ENCODE assay signal across 8 mouse cellular contexts in genomic region chr2:161107236-161107635, GRCm38 (mm10). TPM values are rescaled to one million over a fixed set of nuclear protein-coding genes. Genes with fewer than 3 reads are reported as not detected.
DNase-seq lines count a peak whose midpoint lies in the region; ATAC-seq and TF ChIP-seq lines count a peak whose summit lies in the region.

No protein-coding gene starts in this region.

- no peak for DNase-seq in gastrocnemius, adult 2 months
- no peak for DNase-seq in gastrocnemius, adult 8-10 months (ENCODE audit: low spot score in 2 of 2)
- no peak for DNase-seq in right cerebral cortex, postnatal 4 days
- no peak for DNase-seq in thymus, postnatal 10 days (ENCODE audit: low spot score in 2 of 2)
- no peak for DNase-seq in thymus, postnatal 4 days

- H3K4me2 ChIP-seq in limb, embryonic 15.5 days, result peak overlapping the region; percentile 61

- peak overlapping the region; percentile 98 for H3K4me3 ChIP-seq in gastrocnemius, adult 2 months
- peak overlapping the region; percentile 42 for H3K4me3 ChIP-seq in megakaryocyte, embryonic 14.5 days (replicated peaks)
- H3K4me3 ChIP-seq in limb, embryonic 15.5 days, result no peak overlapping the region; the same call in 1 of the 2 replicates

- H3K27ac ChIP-seq in gastrocnemius, adult 2 months, result no peak overlapping the region
- H3K27ac ChIP-seq in limb, embryonic 15.5 days, result no peak overlapping the region

- intact Hi-C loops in gastrocnemius, adult 2 months (cut with DNase I), result loop anchor here (10.0 kb wide), 1 partner anchor 1828 kb away; the partner anchor contains the start of gene Srsf6

- no peaks in the 10 kb centered on the region for H3K27me3 ChIP-seq in megakaryocyte, embryonic 14.5 days (replicated peaks)
- no peaks in the 10 kb centered on the region for H3K27me3 ChIP-seq in limb, embryonic 15.5 days

- H3K4me1 ChIP-seq in megakaryocyte, embryonic 14.5 days, result peaks cover 53% of the 10 kb centered on the region
- H3K4me1 ChIP-seq in limb, embryonic 15.5 days, result peaks cover 27% of the 10 kb centered on the region

- peaks cover 6% of the 10 kb centered on the region for H3K36me3 ChIP-seq in megakaryocyte, embryonic 14.5 days (replicated peaks; ENCODE audit: low read length)
- no peaks in the 10 kb centered on the region for H3K36me3 ChIP-seq in limb, embryonic 15.5 days

- no peak for ATAC-seq in megakaryocyte, adult 5-6 weeks (ENCODE audit: poor library complexity, severe bottlenecking)
- no peak for ATAC-seq in limb, embryonic 15.5 days (ENCODE audit: insufficient number of reproducible peaks, low FRiP score, low TSS enrichment, low read depth)

- H3K9me3 ChIP-seq in megakaryocyte, embryonic 14.5 days, result no peaks in the 10 kb centered on the region
- no peaks in the 10 kb centered on the region for H3K9me3 ChIP-seq in limb, embryonic 15.5 days

- TF ChIP-seq CTCF in gastrocnemius, adult 2 months (IDR thresholded peaks at IDR 0.05), result no peak

- no peak overlapping the region for H3K9ac ChIP-seq in limb, embryonic 15.5 days

- 85% methylated on average over 2 of the region's 2 CpGs for WGBS in limb, embryonic 15.5 days

RNA-seq across cellular contexts. Expression of gene Chd6, which starts 1.6 kb away (rescaled TPM):
- 10 to 100 TPM; 18.0 to 21.0 TPM for total RNA-seq in gastrocnemius, adult 2 months (2021)
- total RNA-seq in gastrocnemius, adult 8-10 months (2022), result 10 to 100 TPM in 3 of 4 experiments, 1 to 10 TPM in 1; 8.2 to 17.7 (median 14.6) TPM
- polyA plus RNA-seq in megakaryocyte, embryonic 14.5 days (2012; ENCODE audit: insufficient read depth, low replicate concordance), result 0.36 and 5.4 TPM in 2 replicates
- 22.7 and 24.8 TPM in 2 replicates for total RNA-seq in megakaryocyte, adult 5-6 weeks (2015)
- 21.4 and 28.5 TPM in 2 replicates for total RNA-seq in megakaryocyte, adult 5-6 weeks (2017)
- 27.2 and 28.2 TPM in 2 replicates for polyA plus RNA-seq in limb, embryonic 15.5 days (2015; fragmentation: Nextera tagmentation; extraction: Ambion mirVana)
